Mouse (Mus musculus): ENCODE results near the gene 1700016H13Rik. TPM values are rescaled to one million over a fixed set of nuclear protein-coding genes. Genes with fewer than 3 reads are reported as not detected.

1700016H13Rik gene
- polyA plus RNA-seq, 1 experiment from 2014 or later: 0.34 TPM

DNA sequence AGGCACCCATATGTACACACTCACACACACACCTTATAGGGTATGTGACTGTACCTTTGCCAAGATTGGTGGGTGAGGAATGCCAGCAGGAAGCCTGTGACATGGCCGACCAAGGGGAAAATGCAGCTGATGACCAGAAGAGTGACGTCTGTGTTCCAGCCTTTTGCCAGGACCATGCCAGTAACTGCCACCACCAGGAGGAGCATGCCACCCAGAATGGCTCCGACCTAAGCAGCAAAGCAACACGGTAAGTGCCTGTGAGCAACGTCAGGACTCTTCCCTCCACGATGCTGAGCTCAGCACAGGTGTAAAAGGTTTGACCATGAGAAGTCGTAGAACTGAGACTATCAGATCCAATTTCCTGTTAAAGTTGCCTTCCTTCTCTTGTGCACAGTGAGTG is 43.5 kb downstream of the 1700016H13Rik start:
- H3K4me2 ChIP-seq (replicated peaks; ENCODE audit: low read depth): no peak overlapping the region
- H3K4me1 ChIP-seq (replicated peaks; ENCODE audit: control insufficient read depth, insufficient read depth): no peaks in the 10 kb centered on the region
- no peak overlapping the region for H3K27ac ChIP-seq (replicated peaks)
- H3K36me3 ChIP-seq (ENCODE audit: control insufficient read depth, insufficient read depth, low read length): no peaks in the 10 kb centered on the region
- WGBS: 84% methylated on average over 7 of the region's 7 CpGs
- no peaks in the 10 kb centered on the region for H3K27me3 ChIP-seq (ENCODE audit: control insufficient read depth, insufficient read depth, low read length)
- H3K4me3 ChIP-seq (ENCODE audit: low read depth, low read length): no peak overlapping the region
- TF ChIP-seq EP300 (optimal IDR thresholded peaks at IDR 0.05) (no peak), CTCF (IDR thresholded peaks at IDR 0.05; ENCODE audit: low read depth) (peak; percentile 48)
- no peak for ATAC-seq (ENCODE audit: low FRiP score, low TSS enrichment)
- DNase-seq (ENCODE audit: low spot score): no peak
- no peak overlapping the region for H3K9ac ChIP-seq (ENCODE audit: low read length)
- H3K9me3 ChIP-seq (ENCODE audit: control insufficient read depth, low read length): no peaks in the 10 kb centered on the region

- no peaks in the 10 kb centered on the region for H3K4me1 ChIP-seq (replicated peaks; ENCODE audit: control insufficient read depth, insufficient read depth)
- TF ChIP-seq CTCF (IDR thresholded peaks at IDR 0.05; ENCODE audit: low read depth) (no peak), EP300 (optimal IDR thresholded peaks at IDR 0.05) (peak; percentile 52)
- no peak for DNase-seq (ENCODE audit: low spot score)
- no peaks in the 10 kb centered on the region for H3K9me3 ChIP-seq (ENCODE audit: control insufficient read depth, low read length)
- no peak overlapping the region for H3K9ac ChIP-seq (ENCODE audit: low read length)
- no peak overlapping the region for H3K4me2 ChIP-seq (replicated peaks; ENCODE audit: low read depth)
- H3K36me3 ChIP-seq (ENCODE audit: control insufficient read depth, insufficient read depth, low read length): no peaks in the 10 kb centered on the region
- 0 out of 2 replicates have a peak overlapping the region, but pooled peaks have one; percentile 41 for H3K27ac ChIP-seq (replicated peaks)
- no peak overlapping the region for H3K4me3 ChIP-seq (ENCODE audit: low read depth, low read length)
- H3K27me3 ChIP-seq (ENCODE audit: control insufficient read depth, insufficient read depth, low read length): no peaks in the 10 kb centered on the region
- WGBS: 48% methylated on average over 10 of the region's 10 CpGs
- ATAC-seq (ENCODE audit: low FRiP score, low TSS enrichment): peak; percentile 66; the same call in 1 of the 2 replicates
Observed at GRCm38 (mm10) chr5:103610856-103611472, 44.8 kb downstream of the 1700016H13Rik start.

DNA sequence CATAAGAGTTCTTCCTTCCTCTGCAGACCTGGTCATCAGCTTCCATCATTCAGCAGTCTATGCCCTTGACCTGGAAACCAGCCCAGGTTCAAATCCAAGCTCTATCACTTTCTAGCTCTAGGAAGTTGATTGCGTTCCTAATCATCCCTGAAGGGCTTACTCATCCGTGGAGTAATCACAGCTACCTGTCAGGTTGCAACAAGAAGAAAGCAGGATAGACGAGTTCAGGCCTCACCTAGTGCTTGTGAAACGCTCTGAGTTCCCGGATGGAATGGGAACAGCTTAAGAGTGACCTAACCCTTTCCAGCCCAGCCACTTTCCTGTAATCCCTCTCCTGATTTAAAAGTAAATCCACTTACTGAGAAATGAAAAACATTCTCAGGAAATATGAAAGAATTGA is 45.7 kb downstream of the 1700016H13Rik start:
- Histone ChIP-seq H3K4me3 (ENCODE audit: low read depth, low read length) (no peak overlapping the region), H3K4me2 (replicated peaks; ENCODE audit: low read depth) (no peak overlapping the region), H3K9ac (ENCODE audit: low read length) (no peak overlapping the region), H3K36me3 (ENCODE audit: control insufficient read depth, insufficient read depth, low read length) (no peaks in the 10 kb centered on the region), H3K27me3 (ENCODE audit: control insufficient read depth, insufficient read depth, low read length) (no peaks in the 10 kb centered on the region), H3K27ac (replicated peaks) (no peak overlapping the region), H3K4me1 (replicated peaks; ENCODE audit: control insufficient read depth, insufficient read depth) (no peaks in the 10 kb centered on the region), H3K9me3 (ENCODE audit: control insufficient read depth, low read length) (no peaks in the 10 kb centered on the region)
- 40% methylated on average over 5 of the region's 5 CpGs for WGBS
- no peak for DNase-seq (ENCODE audit: low spot score)
- TF ChIP-seq CTCF (IDR thresholded peaks at IDR 0.05; ENCODE audit: low read depth): no peak
- no peak for TF ChIP-seq EP300 (optimal IDR thresholded peaks at IDR 0.05)
- ATAC-seq (ENCODE audit: low FRiP score, low TSS enrichment): peak; percentile 56; the same call in 1 of the 2 replicates

GRCm38 (mm10) chr5:103605707-103606106 is 50.1 kb downstream of the 1700016H13Rik start:
- H3K27ac ChIP-seq (replicated peaks): no peak overlapping the region
- no peaks in the 10 kb centered on the region for H3K27me3 ChIP-seq (ENCODE audit: control insufficient read depth, insufficient read depth, low read length)
- DNase-seq (ENCODE audit: low spot score): no peak
- H3K4me3 ChIP-seq (ENCODE audit: low read depth, low read length): no peak overlapping the region
- no peak overlapping the region for H3K9ac ChIP-seq (ENCODE audit: low read length)
- no peak for ATAC-seq (ENCODE audit: low FRiP score, low TSS enrichment)
- TF ChIP-seq EP300 (optimal IDR thresholded peaks at IDR 0.05) (no peak), CTCF (IDR thresholded peaks at IDR 0.05; ENCODE audit: low read depth) (no peak)
- no peaks in the 10 kb centered on the region for H3K36me3 ChIP-seq (ENCODE audit: control insufficient read depth, insufficient read depth, low read length)
- H3K9me3 ChIP-seq (ENCODE audit: control insufficient read depth, low read length): no peaks in the 10 kb centered on the region
- WGBS: 63% methylated on average over 7 of the region's 7 CpGs
- H3K4me2 ChIP-seq (replicated peaks; ENCODE audit: low read depth): no peak overlapping the region
- no peaks in the 10 kb centered on the region for H3K4me1 ChIP-seq (replicated peaks; ENCODE audit: control insufficient read depth, insufficient read depth)

DNA sequence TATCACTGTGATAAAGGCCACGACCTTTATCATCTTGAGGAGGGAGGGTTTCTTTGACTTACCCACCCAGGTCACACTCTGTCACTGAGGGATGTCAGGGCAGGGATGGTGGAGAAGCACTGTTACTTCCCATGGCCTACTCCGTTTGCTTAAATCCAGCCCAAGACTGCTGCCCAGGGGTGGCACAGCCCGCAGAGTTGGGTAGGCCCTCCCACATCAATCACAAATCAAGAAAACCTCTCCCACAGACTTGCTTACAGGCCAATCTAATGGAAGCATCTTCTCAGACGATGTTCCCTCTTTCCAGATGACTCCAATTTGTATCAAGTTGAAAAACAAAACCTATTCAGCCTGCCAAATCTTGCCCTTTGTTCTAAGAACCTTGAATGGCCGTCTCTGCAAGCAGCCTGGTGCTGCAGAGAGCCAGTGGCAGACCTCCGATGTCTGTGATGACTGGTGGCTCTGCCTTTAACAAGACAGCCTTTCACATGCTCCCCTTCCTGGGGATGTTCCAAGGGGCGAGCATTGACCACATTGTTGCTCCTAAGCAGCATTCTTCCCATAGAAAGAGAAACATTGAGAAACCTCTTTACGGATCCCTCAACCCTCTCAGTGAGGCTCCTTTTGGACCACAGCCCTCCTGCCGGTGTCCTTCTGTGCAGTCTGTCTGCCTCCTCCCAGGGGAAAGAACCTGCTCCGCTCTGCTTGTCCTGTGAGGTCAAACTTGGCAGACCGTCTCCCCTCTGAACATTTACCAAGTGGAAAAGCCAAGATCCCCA is 52.5 kb downstream of the 1700016H13Rik start:
- no peak overlapping the region for H3K4me2 ChIP-seq (replicated peaks; ENCODE audit: low read depth)
- H3K27me3 ChIP-seq (ENCODE audit: control insufficient read depth, insufficient read depth, low read length): no peaks in the 10 kb centered on the region
- TF ChIP-seq EP300 (optimal IDR thresholded peaks at IDR 0.05) (no peak), CTCF (IDR thresholded peaks at IDR 0.05; ENCODE audit: low read depth) (no peak)
- DNase-seq (ENCODE audit: low spot score) (no peak), ATAC-seq (ENCODE audit: low FRiP score, low TSS enrichment) (0 out of 2 replicates have a peak, but pooled peaks have one; percentile 18)
- H3K27ac ChIP-seq (replicated peaks): 0 out of 2 replicates have a peak overlapping the region, but pooled peaks have one; percentile 30
- no peak overlapping the region for H3K9ac ChIP-seq (ENCODE audit: low read length)
- no peaks in the 10 kb centered on the region for H3K9me3 ChIP-seq (ENCODE audit: control insufficient read depth, low read length)
- 59% methylated on average over 11 of the region's 11 CpGs for WGBS
- H3K4me1 ChIP-seq (replicated peaks; ENCODE audit: control insufficient read depth, insufficient read depth): no peaks in the 10 kb centered on the region
- no peaks in the 10 kb centered on the region for H3K36me3 ChIP-seq (ENCODE audit: control insufficient read depth, insufficient read depth, low read length)
- H3K4me3 ChIP-seq (ENCODE audit: low read depth, low read length): no peak overlapping the region

- DNase-seq (ENCODE audit: low spot score) (no peak), ATAC-seq (ENCODE audit: low FRiP score, low TSS enrichment) (no peak)
- H3K4me1 ChIP-seq (replicated peaks; ENCODE audit: control insufficient read depth, insufficient read depth): no peaks in the 10 kb centered on the region
- WGBS: 57% methylated on average over 5 of the region's 5 CpGs
- no peak overlapping the region for H3K4me3 ChIP-seq (ENCODE audit: low read depth, low read length)
- no peaks in the 10 kb centered on the region for H3K36me3 ChIP-seq (ENCODE audit: control insufficient read depth, insufficient read depth, low read length)
- H3K4me2 ChIP-seq (replicated peaks; ENCODE audit: low read depth): no peak overlapping the region
- H3K27ac ChIP-seq (replicated peaks): peak overlapping the region; percentile 35; the same call in 1 of the 2 replicates
- no peak overlapping the region for H3K9ac ChIP-seq (ENCODE audit: low read length)
- H3K27me3 ChIP-seq (ENCODE audit: control insufficient read depth, insufficient read depth, low read length): no peaks in the 10 kb centered on the region
- TF ChIP-seq CTCF (IDR thresholded peaks at IDR 0.05; ENCODE audit: low read depth) (no peak), EP300 (optimal IDR thresholded peaks at IDR 0.05) (no peak)
- H3K9me3 ChIP-seq (ENCODE audit: control insufficient read depth, low read length): no peaks in the 10 kb centered on the region
Observed at GRCm38 (mm10) chr5:103598881-103599280, 56.9 kb downstream of the 1700016H13Rik start.

Data from stomach, postnatal 0 days (tissue).